ENCODE assay signal across 11 mouse cellular contexts in genomic region chr16:34329431-34329873, GRCm38 (mm10).
DNase-seq lines count a peak whose midpoint lies in the region; ATAC-seq lines count a peak whose summit lies in the region.
"Had no signal": no experiment of that assay in that cellular context is flagged by ENCODE, and none has a peak within 500 bp of the region (broad histone marks: within the 10 kb centered on the region; RNA-seq: fewer than 3 reads in every experiment).

No protein-coding gene starts in this region.

- no peak overlapping the region for H3K27ac ChIP-seq in embryonic facial prominence, embryonic 14.5 days (replicated peaks; ENCODE audit: low read depth, low read length)
- H3K27ac ChIP-seq in embryonic facial prominence, embryonic 10.5 days (replicated peaks), result no peak overlapping the region
- peak overlapping the region; percentile 72 for H3K27ac ChIP-seq in midbrain, embryonic 15.5 days
- H3K27ac ChIP-seq: embryonic facial prominence, embryonic 13.5 days had no signal

- WGBS in embryonic facial prominence, embryonic 14.5 days, result 50% methylated on average over 12 of the region's 12 CpGs
- 77% methylated on average over 12 of the region's 12 CpGs for WGBS in embryonic facial prominence, embryonic 10.5 days
- 35% methylated on average over 12 of the region's 12 CpGs for WGBS in midbrain, embryonic 15.5 days

- DNase-seq in embryonic facial prominence, embryonic 14.5 days (ENCODE audit: low spot score), result peak; percentile 81
- DNase-seq in embryonic facial prominence, embryonic 10.5 days (ENCODE audit: low spot score), result no peak
- DNase-seq in layer of hippocampus, postnatal 14 days (ENCODE audit: low spot score in 2 of 2), result peak; percentile 36 to 42
- no peak for DNase-seq in layer of hippocampus, adult 9-10 months (ENCODE audit: low spot score)
- DNase-seq in cerebellum, adult 9-10 months, result peak; percentile 82
- no peak for DNase-seq in urinary bladder, postnatal 36 days (ENCODE audit: low spot score in 2 of 2)
- DNase-seq in natural killer cell, adult 2 months (ENCODE audit: low spot score in 2 of 2), result no peak
- DNase-seq: adrenal gland, postnatal 25 days; lung, adult 18-20 months had no signal

- ATAC-seq in embryonic facial prominence, embryonic 14.5 days (ENCODE audit: low read depth), result no peak
- peak; percentile 74 for ATAC-seq in midbrain, embryonic 15.5 days (replicated peaks)

- H3K4me1 ChIP-seq in embryonic facial prominence, embryonic 14.5 days (ENCODE audit: control insufficient read depth, insufficient read depth, low read length), result no peaks in the 10 kb centered on the region
- H3K4me1 ChIP-seq in embryonic facial prominence, embryonic 10.5 days, result peaks cover 29% of the 10 kb centered on the region; the same call in 1 of the 2 replicates
- H3K4me1 ChIP-seq in midbrain, embryonic 15.5 days, result peaks cover 25% of the 10 kb centered on the region

- no peaks in the 10 kb centered on the region for H3K36me3 ChIP-seq in embryonic facial prominence, embryonic 14.5 days (ENCODE audit: control insufficient read depth, insufficient read depth, low read length)
- H3K36me3 ChIP-seq in embryonic facial prominence, embryonic 10.5 days (replicated peaks), result peaks cover 28% of the 10 kb centered on the region
- no peaks in the 10 kb centered on the region for H3K36me3 ChIP-seq in midbrain, embryonic 15.5 days (replicated peaks)

- H3K9me3 ChIP-seq in embryonic facial prominence, embryonic 14.5 days (ENCODE audit: control insufficient read depth, low read length), result no peaks in the 10 kb centered on the region
- no peaks in the 10 kb centered on the region for H3K9me3 ChIP-seq in embryonic facial prominence, embryonic 10.5 days
- no peaks in the 10 kb centered on the region for H3K9me3 ChIP-seq in midbrain, embryonic 15.5 days
- H3K9me3 ChIP-seq: embryonic facial prominence, embryonic 13.5 days had no signal

- H3K9ac ChIP-seq in embryonic facial prominence, embryonic 14.5 days (ENCODE audit: low read depth, low read length), result no peak overlapping the region
- no peak overlapping the region for H3K9ac ChIP-seq in midbrain, embryonic 15.5 days
- H3K9ac ChIP-seq: embryonic facial prominence, embryonic 13.5 days had no signal

- no peaks in the 10 kb centered on the region for H3K27me3 ChIP-seq in embryonic facial prominence, embryonic 14.5 days (replicated peaks; ENCODE audit: control insufficient read depth, insufficient read depth, low read length)
- H3K27me3 ChIP-seq in embryonic facial prominence, embryonic 10.5 days (replicated peaks; ENCODE audit: low read depth, poor library complexity, severe bottlenecking), result no peaks in the 10 kb centered on the region
- no peaks in the 10 kb centered on the region for H3K27me3 ChIP-seq in midbrain, embryonic 15.5 days (replicated peaks)
- H3K27me3 ChIP-seq: embryonic facial prominence, embryonic 13.5 days had no signal

- no peak overlapping the region for H3K4me3 ChIP-seq in embryonic facial prominence, embryonic 14.5 days (ENCODE audit: low read depth, low read length)
- no peak overlapping the region for H3K4me3 ChIP-seq in embryonic facial prominence, embryonic 10.5 days
- H3K4me3 ChIP-seq in midbrain, embryonic 15.5 days, result no peak overlapping the region
- H3K4me3 ChIP-seq: embryonic facial prominence, embryonic 13.5 days had no signal

- H3K4me2 ChIP-seq in embryonic facial prominence, embryonic 14.5 days (ENCODE audit: low read depth, low read length), result no peak overlapping the region
- H3K4me2 ChIP-seq in midbrain, embryonic 15.5 days, result peak overlapping the region; percentile 24; the same call in 1 of the 2 replicates
- H3K4me2 ChIP-seq: embryonic facial prominence, embryonic 13.5 days had no signal

Comparison
In these comparisons a context has a peak if more than half of its experiments do, and no peak if none do; other contexts are left out.
1. DNase-seq: peak in embryonic facial prominence, embryonic 14.5 days (single experiment), layer of hippocampus, postnatal 14 days (2 of 2) and cerebellum, adult 9-10 months (single experiment); none in embryonic facial prominence, embryonic 10.5 days (single experiment), layer of hippocampus, adult 9-10 months (single experiment), urinary bladder, postnatal 36 days (0 of 2) and natural killer cell, adult 2 months (0 of 2).